Mouse (Mus musculus): Measurements from ENCODE around the gene Serpina9. TPM values are rescaled to one million over a fixed set of nuclear protein-coding genes. Genes with fewer than 3 reads are reported as not detected.
"Not testable (repeated sequence)": the region's sequence is repeated elsewhere in the genome, so short reads cannot be mapped to it uniquely, and the experiment has no call there.

Gene Serpina9
- polyA plus RNA-seq, 1 experiment = not detected

- H3K27me3 ChIP-seq (ENCODE audit: control insufficient read depth) = no peaks in the 10 kb centered on the region
- H3K4me3 ChIP-seq (replicated peaks) = no peak within 1 kb of the TSS
- H3K4me1 ChIP-seq (ENCODE audit: control insufficient read depth) = no peaks in the 10 kb centered on the region
- TF ChIP-seq GATA1 (IDR thresholded peaks at IDR 0.05; ENCODE audit: low read length) (no peak), TAL1 (IDR thresholded peaks at IDR 0.05; ENCODE audit: low read length) (no peak)
- no peaks in the 10 kb centered on the region for H3K36me3 ChIP-seq (ENCODE audit: control insufficient read depth)
- H3K9me3 ChIP-seq (ENCODE audit: control insufficient read depth, low read length) = peaks cover 28% of the 10 kb centered on the region
Observed at GRCm38 (mm10) chr12:103958798-103959197, 54.8 kb downstream of the Serpina9 start, which contains the start of gene Serpina1e. TSS of gene Serpina1e (minus strand) at chr12:103958975.

GRCm38 (mm10) chr12:103956555-103956954 lies 57.0 kb downstream of the Serpina9 start:
- not testable (repeated sequence) for H3K27me3 ChIP-seq (ENCODE audit: control insufficient read depth); H3K4me3 ChIP-seq (replicated peaks); H3K36me3 ChIP-seq (ENCODE audit: control insufficient read depth); H3K4me1 ChIP-seq (ENCODE audit: control insufficient read depth)
- H3K9me3 ChIP-seq (ENCODE audit: control insufficient read depth, low read length) = peaks cover 13% of the 10 kb centered on the region

GRCm38 (mm10) chr12:103952972-103953371 lies 60.6 kb downstream of the Serpina9 start:
- H3K36me3 ChIP-seq (ENCODE audit: control insufficient read depth); H3K9me3 ChIP-seq (ENCODE audit: control insufficient read depth, low read length); H3K4me3 ChIP-seq (replicated peaks); H3K27me3 ChIP-seq (ENCODE audit: control insufficient read depth); H3K4me1 ChIP-seq (ENCODE audit: control insufficient read depth): not testable (repeated sequence)

GRCm38 (mm10) chr12:103946243-103946642 lies 67.3 kb downstream of the Serpina9 start:
- TF ChIP-seq GATA1 (IDR thresholded peaks at IDR 0.05; ENCODE audit: low read length) = no peak
- no peak for TF ChIP-seq TAL1 (IDR thresholded peaks at IDR 0.05; ENCODE audit: low read length)
- Histone ChIP-seq H3K4me1 (ENCODE audit: control insufficient read depth) (no peaks in the 10 kb centered on the region), H3K4me3 (replicated peaks) (no peak overlapping the region), H3K27me3 (ENCODE audit: control insufficient read depth) (no peaks in the 10 kb centered on the region), H3K9me3 (ENCODE audit: control insufficient read depth, low read length) (no peaks in the 10 kb centered on the region), H3K36me3 (ENCODE audit: control insufficient read depth) (no peaks in the 10 kb centered on the region)

Other genes with a start within 250 kb of the Serpina9 start
- not detected in 2 replicates for gene Serpina1d, start 240.2 kb downstream of the Serpina9 start, polyA plus RNA-seq (2012)
- gene Serpina1b, start 183.4 kb downstream of the Serpina9 start, polyA plus RNA-seq (2012) = not detected in 2 replicates
- gene Serpina1a, start 150.2 kb downstream of the Serpina9 start, polyA plus RNA-seq (2012) = 0.14 and 0.21 TPM in 2 replicates
- gene Serpina1c, start 108.9 kb downstream of the Serpina9 start, polyA plus RNA-seq (2012) = not detected in 2 replicates
- not detected in 2 replicates for gene Serpina1e, start 54.8 kb downstream of the Serpina9 start, polyA plus RNA-seq (2012)
- not detected in 2 replicates for gene Serpina11, start 23.8 kb downstream of the Serpina9 start, polyA plus RNA-seq (2012)
- gene Serpina12, start 30.7 kb upstream of the Serpina9 start, polyA plus RNA-seq (2012) = 0.03 TPM in 1 of 2 replicates, not detected in the other
- gene Serpina5, start 87.4 kb upstream of the Serpina9 start, polyA plus RNA-seq (2012) = not detected in 2 replicates
- gene Serpina3a, start 99.0 kb upstream of the Serpina9 start, polyA plus RNA-seq (2012) = not detected in 2 replicates
- gene Serpina3b, start 114.2 kb upstream of the Serpina9 start, polyA plus RNA-seq (2012) = not detected in 2 replicates
- not detected in 2 replicates for gene Serpina3c, start 140.1 kb upstream of the Serpina9 start, polyA plus RNA-seq (2012)
- not detected in 2 replicates for gene Serpina3f, start 200.8 kb upstream of the Serpina9 start, polyA plus RNA-seq (2012)
- gene Serpina3g, start 222.5 kb upstream of the Serpina9 start, polyA plus RNA-seq (2012) = 0.04 TPM in 1 of 2 replicates, not detected in the other
- not detected in 2 replicates for gene Serpina3i, start 249.4 kb upstream of the Serpina9 start, polyA plus RNA-seq (2012)

Data from erythroblast, embryonic 14.5 days (primary cell).